Mouse (Mus musculus) kidney, adult 11 months (tissue): Measurements from ENCODE around the gene Cxcl10.

ENCODE experiments used
- DNase-seq: peaks from one replicate; pipeline ENCODE4 v3.0.0; 2022

Cxcl10 gene

DNA sequence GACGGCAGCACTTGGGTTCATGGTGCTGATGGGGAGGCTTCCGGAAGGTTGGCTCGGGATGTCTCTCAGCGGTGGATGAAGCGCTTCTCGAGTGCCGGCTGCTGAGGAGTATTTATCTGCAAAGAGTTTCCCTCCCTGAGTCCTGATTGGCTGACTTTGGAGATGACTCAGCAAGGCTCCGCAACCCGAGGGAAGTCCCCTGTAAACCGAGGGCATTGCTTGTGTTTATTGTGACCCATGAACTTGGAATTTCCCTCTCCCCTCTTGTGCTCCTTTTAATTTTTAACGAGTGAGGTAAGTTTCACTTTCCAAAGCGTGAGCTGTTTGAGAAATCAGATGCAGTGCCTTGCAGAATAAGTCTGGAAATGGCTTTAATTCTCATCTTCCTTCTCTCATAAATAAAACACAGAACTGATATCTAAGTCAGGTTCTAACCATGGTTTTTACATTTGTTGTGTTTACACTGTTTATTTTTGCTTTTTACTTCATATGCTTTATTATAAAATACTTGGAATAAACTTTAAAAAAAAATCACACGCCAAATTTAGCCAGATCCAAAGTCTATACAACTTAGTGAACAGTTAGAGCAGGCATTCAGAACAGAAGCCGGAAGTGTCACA lies at the start of gene Cxcl10:
Cxcl10 (minus strand) TSS at position 96 of the 620 bp plus-strand sequence.
- DNase-seq = peak; percentile 77

DNA sequence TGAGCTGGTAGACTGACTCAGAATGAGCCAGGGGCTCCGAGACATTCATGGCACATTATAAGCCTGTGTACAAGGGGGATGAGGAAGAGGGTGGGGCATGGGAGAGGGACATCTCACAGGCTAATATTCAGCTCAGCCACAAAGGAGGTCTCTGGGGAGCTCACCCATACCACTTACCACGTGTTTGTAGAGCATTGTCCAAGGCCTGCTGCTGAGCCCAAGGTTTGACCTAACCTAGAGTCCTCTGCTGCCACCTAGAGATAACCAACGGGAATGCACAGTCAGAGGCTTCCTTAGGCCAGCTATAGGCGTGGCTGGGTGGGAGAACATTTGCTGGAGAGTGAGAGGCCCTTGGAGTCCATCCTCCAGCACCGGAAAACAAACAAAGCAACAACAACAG lies 49.5 kb upstream of the Cxcl10 start:
- peak; percentile 63 for DNase-seq

GRCm38 (mm10) chr5:92396476-92396875 lies 47.8 kb upstream of the Cxcl10 start:
- DNase-seq = no peak

- DNase-seq = no peak
Observed at GRCm38 (mm10) chr5:92395764-92396163, 47.1 kb upstream of the Cxcl10 start.

- no peak for DNase-seq
Observed at GRCm38 (mm10) chr5:92393863-92394262, 45.2 kb upstream of the Cxcl10 start.

DNA sequence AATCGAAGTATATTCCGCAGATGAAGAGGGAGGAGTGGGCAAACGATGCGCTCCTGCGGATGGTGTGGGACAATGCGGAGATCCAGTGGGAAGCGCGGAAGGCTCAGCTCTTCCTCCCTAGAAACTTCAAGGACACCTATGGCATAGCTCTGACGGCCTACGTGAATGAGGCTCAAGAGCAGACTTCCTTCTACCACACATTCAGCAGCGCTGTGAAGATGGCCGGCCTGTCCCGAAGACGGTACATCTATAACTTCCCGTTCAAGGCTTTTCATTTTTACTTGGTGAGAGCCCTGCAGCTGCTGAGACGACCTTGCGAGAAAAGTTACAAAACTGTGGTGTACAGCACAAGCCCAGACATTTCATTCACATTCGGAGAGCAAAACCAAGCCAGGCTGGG lies 43.9 kb upstream of the Cxcl10 start:
- DNase-seq = no peak

- no peak for DNase-seq
Observed at GRCm38 (mm10) chr5:92390615-92391014, 41.9 kb upstream of the Cxcl10 start.

GRCm38 (mm10) chr5:92389977-92390376 lies 41.3 kb upstream of the Cxcl10 start:
- DNase-seq = no peak

DNA sequence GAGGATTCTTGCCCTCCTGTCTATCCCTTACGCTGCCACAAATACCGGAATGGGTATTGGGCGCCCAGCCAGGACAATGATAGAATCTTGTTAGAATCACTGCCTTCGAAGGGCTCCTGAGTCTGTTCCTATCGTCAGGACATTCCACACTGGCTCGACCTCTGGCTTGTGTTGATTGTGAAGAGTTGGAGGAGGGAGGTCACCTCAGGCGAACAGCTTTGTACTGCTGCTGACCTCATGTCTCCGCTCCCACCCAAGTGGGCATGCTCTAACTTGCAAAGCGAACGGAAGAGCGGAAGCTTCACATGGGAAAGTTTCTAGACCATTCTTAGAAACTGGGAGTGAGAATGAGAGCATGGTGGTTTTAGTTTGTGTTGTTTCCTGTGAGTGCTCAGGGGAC lies 38.7 kb upstream of the Cxcl10 start:
- peak; percentile 63 for DNase-seq

DNA sequence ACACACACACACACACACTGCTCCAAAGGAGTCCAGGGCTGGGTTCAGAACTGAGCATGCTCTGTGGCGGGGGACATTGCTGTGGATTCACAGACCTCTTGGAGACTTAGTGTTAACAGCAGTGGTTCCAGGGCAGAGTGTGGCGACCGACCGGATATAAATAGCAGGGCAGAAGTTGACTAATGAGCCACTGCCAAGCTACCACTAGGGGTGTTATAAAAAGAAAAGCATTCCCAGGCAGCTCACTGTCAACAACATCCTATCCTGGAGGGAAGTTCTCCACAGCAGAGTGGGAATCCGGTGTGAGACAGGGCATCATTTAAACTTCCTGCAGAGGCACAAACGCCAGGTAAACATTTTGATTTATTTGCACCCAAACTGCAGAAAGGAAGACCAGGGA lies 38.0 kb upstream of the Cxcl10 start:
- DNase-seq = peak; percentile 60

GRCm38 (mm10) chr5:92386102-92386501 lies 37.4 kb upstream of the Cxcl10 start:
- no peak for DNase-seq

- DNase-seq = no peak
Observed at GRCm38 (mm10) chr5:92384855-92385254, 36.2 kb upstream of the Cxcl10 start.

DNA sequence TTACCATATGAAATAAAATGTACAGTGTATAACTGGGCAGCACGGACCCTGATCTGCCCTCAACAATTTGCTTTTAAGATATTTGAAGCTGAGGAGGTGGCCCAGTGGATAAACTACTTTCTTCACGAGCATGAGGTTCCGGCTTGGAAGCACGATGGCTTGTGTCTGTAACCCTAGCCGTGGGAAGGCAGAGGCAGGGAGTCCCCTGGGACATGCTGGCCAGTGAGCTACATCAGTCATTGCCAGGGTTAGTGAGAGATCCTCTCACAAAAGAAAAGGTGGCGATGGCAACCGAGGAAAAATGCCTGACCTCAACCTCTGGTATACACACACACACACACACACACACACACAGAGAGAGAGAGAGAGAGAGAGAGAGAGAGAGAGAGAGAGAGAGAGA lies 35.1 kb upstream of the Cxcl10 start:
- DNase-seq = no peak

DNA sequence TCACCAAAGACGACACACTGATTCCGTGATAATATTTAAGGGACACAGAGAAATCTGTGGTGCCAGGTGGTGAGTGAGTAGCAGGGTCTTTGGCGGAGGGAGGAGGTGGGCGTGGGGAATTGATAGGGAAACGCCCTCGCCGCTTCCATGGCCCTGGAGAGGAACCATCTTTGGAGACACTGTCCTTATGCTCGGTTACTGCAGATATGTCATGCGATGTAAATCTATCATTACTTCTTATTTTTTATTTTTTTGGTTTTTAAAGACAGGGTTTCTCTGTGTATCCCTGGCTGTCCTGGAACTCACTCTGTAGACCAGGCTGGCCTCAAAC lies 33.6 kb upstream of the Cxcl10 start:
- DNase-seq = no peak

DNA sequence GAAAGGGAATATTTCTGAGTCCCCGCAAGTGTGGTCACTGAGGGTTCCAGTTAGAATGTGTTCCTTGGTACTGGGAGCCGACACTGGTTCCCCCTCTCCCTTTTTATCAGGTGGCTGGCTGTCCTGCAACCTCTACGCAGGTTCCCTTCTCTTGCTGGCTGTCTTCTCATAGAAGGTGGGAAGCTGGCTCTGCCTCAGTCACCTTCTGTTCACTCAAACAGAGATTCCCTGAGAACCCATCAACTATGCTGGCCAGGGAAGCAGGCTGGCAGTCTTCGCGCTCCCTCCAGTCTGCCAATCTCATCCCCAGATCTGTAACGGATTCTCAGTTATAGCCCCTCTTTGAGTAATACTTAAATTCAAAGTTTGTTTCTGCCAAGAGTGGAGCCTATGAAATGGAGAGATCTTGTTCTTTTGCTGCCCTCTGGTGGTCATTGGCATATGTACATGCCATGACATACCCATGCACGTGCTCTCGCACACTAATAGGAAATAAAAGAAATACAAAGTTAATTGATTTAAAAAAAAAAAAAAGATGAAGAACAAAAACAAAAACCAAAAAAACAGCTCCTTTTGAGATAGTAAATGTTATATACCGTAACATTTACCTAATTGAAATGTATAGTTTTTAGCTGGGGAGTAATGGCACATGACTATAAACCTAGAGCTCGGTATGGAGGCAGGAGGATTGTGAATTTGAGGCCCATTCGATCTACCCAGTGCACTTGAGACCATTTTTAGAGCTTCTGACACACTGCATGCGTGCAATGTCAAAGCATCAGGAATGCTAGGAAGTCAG lies 33.1 kb upstream of the Cxcl10 start:
- DNase-seq = peak; percentile 59

DNA sequence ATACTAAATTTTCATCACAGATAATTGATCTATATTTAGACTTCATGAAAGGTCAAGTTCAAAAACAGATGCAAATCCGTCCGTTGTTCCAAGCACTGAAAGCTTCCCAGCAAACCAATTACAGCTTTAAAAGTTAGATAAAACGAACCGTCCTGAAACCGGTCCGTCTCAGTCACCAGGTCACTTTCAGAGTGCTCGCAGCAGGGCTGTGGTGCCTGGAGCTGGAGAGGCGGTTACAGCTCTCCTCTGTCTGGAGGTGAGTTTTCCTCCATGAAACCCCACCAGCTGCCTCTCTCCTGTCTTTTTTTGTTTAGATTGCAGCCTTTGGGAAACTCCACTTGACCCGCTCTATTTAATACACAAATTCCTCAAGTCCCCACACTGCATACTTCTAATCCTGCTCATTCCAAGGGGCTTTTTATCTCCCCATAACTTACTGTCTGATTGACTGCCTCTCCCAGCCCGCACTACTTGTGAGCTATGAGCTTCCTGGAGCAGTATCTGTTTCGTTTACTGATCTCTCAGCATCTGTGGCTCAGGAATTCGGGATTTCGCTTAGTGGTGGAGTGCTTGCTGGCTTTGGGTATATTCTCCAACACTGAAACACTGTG lies 28.2 kb upstream of the Cxcl10 start:
- DNase-seq = no peak

GRCm38 (mm10) chr5:92375368-92375767 lies 26.7 kb upstream of the Cxcl10 start:
- DNase-seq = no peak

- peak; percentile 62 for DNase-seq
Observed at GRCm38 (mm10) chr5:92374721-92375142, 26.0 kb upstream of the Cxcl10 start.

DNA sequence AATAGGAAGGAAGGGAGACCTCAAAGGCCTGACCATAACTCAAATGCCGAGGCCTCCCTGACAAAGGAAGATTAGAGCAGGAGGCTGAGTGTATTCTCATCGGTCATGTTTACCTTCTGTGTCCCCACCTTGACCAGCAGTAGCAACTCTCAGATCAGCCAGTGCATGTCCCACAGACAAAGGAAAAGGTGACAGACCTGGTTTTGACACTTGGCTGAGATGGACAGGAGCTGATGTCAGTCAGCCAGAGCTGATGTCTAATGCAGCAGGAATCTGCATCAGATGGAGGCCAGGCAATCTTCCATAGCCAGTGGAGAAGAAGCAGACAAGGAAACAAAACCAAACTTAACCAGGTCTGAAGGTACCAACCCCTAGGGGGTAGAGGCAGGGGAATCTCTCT lies 23.9 kb upstream of the Cxcl10 start:
- DNase-seq = no peak

DNA sequence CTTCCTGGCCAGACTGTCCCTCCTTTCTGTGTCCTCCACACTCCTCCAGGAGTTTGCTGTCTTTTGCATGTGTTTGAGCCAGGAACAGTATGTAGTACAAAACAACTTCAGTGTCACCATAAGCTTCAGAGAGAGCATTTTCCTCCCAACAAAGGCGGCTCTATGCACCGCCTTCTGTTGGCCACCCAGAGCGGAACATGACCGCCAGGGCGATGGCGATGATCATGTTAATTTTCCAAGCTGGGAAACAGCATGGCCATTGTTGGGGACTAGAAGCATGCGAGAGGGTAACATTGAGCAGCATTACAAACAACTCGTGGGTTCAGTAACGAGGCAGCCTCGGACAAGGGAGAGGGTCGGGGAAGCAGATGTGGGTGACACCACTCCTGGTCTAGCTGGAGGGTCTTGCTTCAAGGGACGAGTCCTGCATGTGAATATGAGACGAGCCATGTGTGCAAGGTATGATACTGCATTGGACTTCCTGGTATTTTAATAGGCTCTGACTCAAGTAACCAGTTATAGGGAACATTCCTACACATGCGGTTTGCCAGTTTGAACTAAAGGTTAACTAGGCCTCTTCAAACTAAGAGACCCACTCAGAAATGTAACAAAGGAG lies 22.8 kb upstream of the Cxcl10 start:
- DNase-seq = no peak

GRCm38 (mm10) chr5:92370891-92371290 lies 22.2 kb upstream of the Cxcl10 start:
- DNase-seq = no peak

GRCm38 (mm10) chr5:92370392-92370791 lies 21.7 kb upstream of the Cxcl10 start:
- DNase-seq = no peak

- DNase-seq = no peak
Observed at GRCm38 (mm10) chr5:92369151-92369994, 20.7 kb upstream of the Cxcl10 start.
